Mouse (Mus musculus) hematopoietic multipotent progenitor cell, adult 10-12 weeks (in vitro differentiated cells): ENCODE data around the gene Luc7l. TPM values are rescaled to one million over a fixed set of nuclear protein-coding genes. Genes with fewer than 3 reads are reported as not detected.

Experiments used
- polyA plus RNA-seq: library from polyadenylated mRNA; stranded (reverse); fragments of >175 nt; gene quantifications from 2 replicates; pipeline ENCODE4 v1.2.3, GENCODE M21; 2012; ENCODE audit warnings: low replicate concordance

Gene Luc7l
- polyA plus RNA-seq = 34.2 and 49.0 TPM in 2 replicates

DNA sequence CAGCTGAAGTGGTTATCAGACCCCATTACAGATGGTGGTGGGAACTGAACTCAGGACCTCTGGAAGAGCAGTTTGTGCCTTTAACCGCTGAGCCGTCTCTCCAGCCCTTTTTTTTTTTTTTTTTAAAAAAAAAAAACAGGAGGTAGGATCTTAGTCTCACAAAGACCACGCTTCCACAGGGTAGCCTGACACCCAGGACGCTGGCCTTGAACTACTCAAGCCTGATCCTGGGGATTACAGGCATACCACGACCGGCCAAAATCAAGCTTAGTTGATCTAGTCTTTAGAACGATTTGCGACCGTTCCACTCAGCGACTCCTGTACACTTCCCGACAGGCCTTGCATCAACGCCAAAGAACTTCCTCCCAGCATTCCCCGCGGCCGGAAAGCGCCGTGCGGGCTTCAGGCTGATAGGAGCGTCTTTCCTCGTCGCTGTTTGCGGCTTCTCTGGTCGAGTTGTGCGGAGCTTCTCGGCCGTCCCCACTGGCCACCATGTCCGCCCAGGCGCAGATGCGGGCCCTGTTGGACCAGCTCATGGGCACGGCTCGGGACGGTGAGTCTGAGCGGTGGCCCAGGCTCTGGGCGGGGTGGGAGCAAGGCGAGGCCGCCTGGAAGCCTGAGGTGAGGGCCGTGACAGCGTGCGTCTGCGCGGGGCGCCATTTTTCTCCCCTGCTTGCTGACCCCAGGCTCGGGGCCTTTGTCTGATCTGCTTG is at the start of gene Luc7l:
TSS of gene Luc7l (plus strand) at position 358 of the 713 bp plus-strand sequence.

GRCm38 (mm10) chr17:26207686-26208085 is 45.0 kb upstream of the Luc7l start, which contains the start of gene Arhgdig:
TSS of gene Arhgdig (minus strand) at chr17:26207786.

GRCm38 (mm10) chr17:26244101-26244841 is 8.4 kb upstream of the Luc7l start, which contains the start of gene Fam234a:
TSS of gene Fam234a (minus strand) at chr17:26244242.

Other genes starting within 250 kb of the Luc7l start
- 7.3 and 22.8 TPM in 2 replicates for gene Rab11fip3, start 183.3 kb upstream of the Luc7l start, polyA plus RNA-seq
- 0.60 and 0.89 TPM in 2 replicates for gene Decr2, start 162.6 kb upstream of the Luc7l start, polyA plus RNA-seq
- 12.3 and 23.3 TPM in 2 replicates for gene Nme4, start 157.3 kb upstream of the Luc7l start, polyA plus RNA-seq
- 16.6 and 22.7 TPM in 2 replicates for gene Tmem8, start 139.6 kb upstream of the Luc7l start, polyA plus RNA-seq
- gene Mrpl28, start 129.4 kb upstream of the Luc7l start, polyA plus RNA-seq = 55.8 and 84.0 TPM in 2 replicates
- 52.8 and 62.8 TPM in 2 replicates for gene Axin1, start 114.2 kb upstream of the Luc7l start, polyA plus RNA-seq
- gene Pdia2, start 53.8 kb upstream of the Luc7l start, polyA plus RNA-seq = 1.3 TPM in 1 of 2 replicates, not detected in the other
- 7.4 and 8.8 TPM in 2 replicates for gene Rgs11, start 49.9 kb upstream of the Luc7l start, polyA plus RNA-seq
- 0.20 and 0.30 TPM in 2 replicates for gene Arhgdig, start 45.1 kb upstream of the Luc7l start, polyA plus RNA-seq
- gene Fam234a, start 8.7 kb upstream of the Luc7l start, polyA plus RNA-seq = 5.6 and 15.1 TPM in 2 replicates
- 1.4 and 3.7 TPM in 2 replicates for gene Neurl1b, start 161.9 kb downstream of the Luc7l start, polyA plus RNA-seq